Mouse (Mus musculus): ENCODE measurements around the gene Grb7. TPM values are rescaled to one million over a fixed set of nuclear protein-coding genes. Genes with fewer than 3 reads are reported as not detected.

Gene Grb7
- 45.3 and 49.6 TPM in 2 replicates for polyA plus RNA-seq (2015; fragmentation: Nextera tagmentation; extraction: Ambion mirVana)

- peak within 1 kb of the TSS; percentile 46 for H3K4me3 ChIP-seq
- peak within 1 kb of the TSS; percentile 54 for H3K9ac ChIP-seq
- WGBS: 2% methylated on average over 5 of the region's 5 CpGs
- no peaks in the 10 kb centered on the region for H3K9me3 ChIP-seq
- H3K4me1 ChIP-seq: peaks cover 36% of the 10 kb centered on the region
- H3K27ac ChIP-seq: peak within 1 kb of the TSS; percentile 95
- peaks cover 40% of the 10 kb centered on the region for H3K27me3 ChIP-seq
- peak within 1 kb of the TSS; percentile 53 for H3K4me2 ChIP-seq
- H3K36me3 ChIP-seq: peaks cover 6% of the 10 kb centered on the region
- no peak for ATAC-seq (ENCODE audit: borderline replicate concordance, extremely low read depth, low FRiP score, low TSS enrichment)
These were observed at the start of gene Grb7 for GRCm38 (mm10) chr11:98446213-98446561. TSS of gene Grb7 (plus strand) at chr11:98446394.

GRCm38 (mm10) chr11:98397946-98398345 is 48.2 kb upstream of the Grb7 start:
- no peak for ATAC-seq (ENCODE audit: borderline replicate concordance, extremely low read depth, low FRiP score, low TSS enrichment)

GRCm38 (mm10) chr11:98400161-98400726 is 46.0 kb upstream of the Grb7 start, which contains the start of gene Pgap3:
TSS of gene Pgap3 (minus strand) at chr11:98400490.
- H3K4me3 ChIP-seq: peak within 1 kb of the TSS; percentile 84
- no peaks in the 10 kb centered on the region for H3K27me3 ChIP-seq
- peaks cover 14% of the 10 kb centered on the region for H3K4me1 ChIP-seq
- H3K4me2 ChIP-seq: peak within 1 kb of the TSS; percentile 66
- WGBS: 2% methylated on average over 40 of the region's 40 CpGs
- H3K36me3 ChIP-seq: no peaks in the 10 kb centered on the region
- no peaks in the 10 kb centered on the region for H3K9me3 ChIP-seq
- ATAC-seq (ENCODE audit: borderline replicate concordance, extremely low read depth, low FRiP score, low TSS enrichment): peak; percentile 87
- H3K27ac ChIP-seq: peak within 1 kb of the TSS; percentile 99
- H3K9ac ChIP-seq: peak within 1 kb of the TSS; percentile 68

More at GRCm38 (mm10) chr11:98397946-98398345, 48.2 kb upstream of the Grb7 start:
- Histone ChIP-seq H3K4me2 (no peak overlapping the region), H3K4me3 (no peak overlapping the region), H3K27me3 (no peaks in the 10 kb centered on the region), H3K9ac (no peak overlapping the region), H3K36me3 (no peaks in the 10 kb centered on the region), H3K9me3 (no peaks in the 10 kb centered on the region), H3K27ac (no peak overlapping the region), H3K4me1 (peaks cover 37% of the 10 kb centered on the region)
- WGBS: 86% methylated on average over 7 of the region's 7 CpGs

GRCm38 (mm10) chr11:98400816-98401215 is 45.4 kb upstream of the Grb7 start:
- Histone ChIP-seq H3K4me1 (peaks cover 12% of the 10 kb centered on the region), H3K4me3 (peak overlapping the region; percentile 84), H3K4me2 (peak overlapping the region; percentile 66), H3K27ac (peak overlapping the region; percentile 99), H3K36me3 (no peaks in the 10 kb centered on the region), H3K9me3 (no peaks in the 10 kb centered on the region), H3K9ac (peak overlapping the region; percentile 68; the same call in 1 of the 2 replicates), H3K27me3 (no peaks in the 10 kb centered on the region)
- no peak for ATAC-seq (ENCODE audit: borderline replicate concordance, extremely low read depth, low FRiP score, low TSS enrichment)
- 41% methylated on average over 3 of the region's 3 CpGs for WGBS

GRCm38 (mm10) chr11:98406621-98407020 is 39.6 kb upstream of the Grb7 start:
- Histone ChIP-seq H3K9ac (no peak overlapping the region), H3K27ac (no peak overlapping the region), H3K4me1 (peaks cover 18% of the 10 kb centered on the region), H3K9me3 (no peaks in the 10 kb centered on the region), H3K4me2 (no peak overlapping the region), H3K4me3 (no peak overlapping the region), H3K36me3 (no peaks in the 10 kb centered on the region), H3K27me3 (no peaks in the 10 kb centered on the region)
- ATAC-seq (ENCODE audit: borderline replicate concordance, extremely low read depth, low FRiP score, low TSS enrichment): no peak
- 70% methylated on average over 6 of the region's 6 CpGs for WGBS

GRCm38 (mm10) chr11:98408872-98409271 is 37.3 kb upstream of the Grb7 start:
- Histone ChIP-seq H3K27me3 (no peaks in the 10 kb centered on the region), H3K36me3 (no peaks in the 10 kb centered on the region), H3K4me3 (peak overlapping the region; percentile 11; the same call in 1 of the 2 replicates), H3K4me2 (peak overlapping the region; percentile 46), H3K27ac (peak overlapping the region; percentile 72), H3K9ac (peak overlapping the region; percentile 27), H3K9me3 (no peaks in the 10 kb centered on the region), H3K4me1 (peaks cover 29% of the 10 kb centered on the region)
- WGBS: 39% methylated on average over 8 of the region's 8 CpGs
- 0 out of 2 replicates have a peak, but pooled peaks have one; percentile 4 for ATAC-seq (ENCODE audit: borderline replicate concordance, extremely low read depth, low FRiP score, low TSS enrichment)

GRCm38 (mm10) chr11:98409341-98409822 is 36.8 kb upstream of the Grb7 start:
- H3K4me2 ChIP-seq: peak overlapping the region; percentile 46
- 3% methylated on average over 10 of the region's 10 CpGs for WGBS
- peak; percentile 74 for ATAC-seq (ENCODE audit: borderline replicate concordance, extremely low read depth, low FRiP score, low TSS enrichment)
- H3K27me3 ChIP-seq: no peaks in the 10 kb centered on the region
- no peaks in the 10 kb centered on the region for H3K36me3 ChIP-seq
- H3K4me1 ChIP-seq: peaks cover 34% of the 10 kb centered on the region
- peak overlapping the region; percentile 72 for H3K27ac ChIP-seq
- H3K9me3 ChIP-seq: no peaks in the 10 kb centered on the region
- H3K9ac ChIP-seq: peak overlapping the region; percentile 27; the same call in 1 of the 2 replicates
- H3K4me3 ChIP-seq: peak overlapping the region; percentile 11; the same call in 1 of the 2 replicates

- Histone ChIP-seq H3K27me3 (no peaks in the 10 kb centered on the region), H3K9ac (peak within 1 kb of the TSS; percentile 92), H3K4me1 (peaks cover 56% of the 10 kb centered on the region), H3K4me3 (peak within 1 kb of the TSS; percentile 86), H3K9me3 (no peaks in the 10 kb centered on the region), H3K27ac (peak within 1 kb of the TSS; percentile 97), H3K36me3 (0 out of 2 replicates have a peak, but pooled peaks cover 4% of the 10 kb centered on the region), H3K4me2 (peak within 1 kb of the TSS; percentile 61)
- peak; percentile 87 for ATAC-seq (ENCODE audit: borderline replicate concordance, extremely low read depth, low FRiP score, low TSS enrichment)
- WGBS: under 1% methylated on average over 49 of the region's 49 CpGs
These were observed 33.9 kb upstream of the Grb7 start, which contains the start of gene Erbb2 for GRCm38 (mm10) chr11:98412273-98412796. TSS of gene Erbb2 (plus strand) at chr11:98412470.

- Histone ChIP-seq H3K36me3 (0 out of 2 replicates have a peak, but pooled peaks cover 4% of the 10 kb centered on the region), H3K27me3 (no peaks in the 10 kb centered on the region), H3K4me1 (peaks cover 56% of the 10 kb centered on the region), H3K9me3 (no peaks in the 10 kb centered on the region), H3K9ac (peak overlapping the region; percentile 92), H3K27ac (peak overlapping the region; percentile 97), H3K4me2 (peak overlapping the region; percentile 61), H3K4me3 (peak overlapping the region; percentile 86)
- ATAC-seq (ENCODE audit: borderline replicate concordance, extremely low read depth, low FRiP score, low TSS enrichment): peak; percentile 48; the same call in 1 of the 2 replicates
- under 1% methylated on average over 40 of the region's 40 CpGs for WGBS
These were observed 33.3 kb upstream of the Grb7 start for GRCm38 (mm10) chr11:98412797-98413301.

GRCm38 (mm10) chr11:98413731-98414130 is 32.5 kb upstream of the Grb7 start:
- Histone ChIP-seq H3K4me3 (peak overlapping the region; percentile 86), H3K27ac (peak overlapping the region; percentile 97; the same call in 1 of the 2 replicates), H3K27me3 (no peaks in the 10 kb centered on the region), H3K9me3 (no peaks in the 10 kb centered on the region), H3K4me2 (peak overlapping the region; percentile 61), H3K4me1 (peaks cover 63% of the 10 kb centered on the region), H3K36me3 (0 out of 2 replicates have a peak, but pooled peaks cover 4% of the 10 kb centered on the region), H3K9ac (peak overlapping the region; percentile 92)
- no peak for ATAC-seq (ENCODE audit: borderline replicate concordance, extremely low read depth, low FRiP score, low TSS enrichment)
- WGBS: 11% methylated on average over 7 of the region's 7 CpGs

GRCm38 (mm10) chr11:98414162-98414561 is 32.0 kb upstream of the Grb7 start:
- no peaks in the 10 kb centered on the region for H3K27me3 ChIP-seq
- H3K4me2 ChIP-seq: peak overlapping the region; percentile 61
- peaks cover 62% of the 10 kb centered on the region for H3K4me1 ChIP-seq
- H3K9ac ChIP-seq: peak overlapping the region; percentile 92
- 43% methylated on average over 2 of the region's 2 CpGs for WGBS
- ATAC-seq (ENCODE audit: borderline replicate concordance, extremely low read depth, low FRiP score, low TSS enrichment): no peak
- H3K9me3 ChIP-seq: no peaks in the 10 kb centered on the region
- H3K36me3 ChIP-seq: 0 out of 2 replicates have a peak, but pooled peaks cover 4% of the 10 kb centered on the region
- no peak overlapping the region for H3K27ac ChIP-seq
- peak overlapping the region; percentile 86 for H3K4me3 ChIP-seq

GRCm38 (mm10) chr11:98417074-98417473 is 29.1 kb upstream of the Grb7 start:
- H3K36me3 ChIP-seq: peaks cover 17% of the 10 kb centered on the region; the same call in 1 of the 2 replicates
- H3K4me1 ChIP-seq: peaks cover 46% of the 10 kb centered on the region

More at GRCm38 (mm10) chr11:98417074-98417473, 29.1 kb upstream of the Grb7 start:
- Histone ChIP-seq H3K27ac (no peak overlapping the region), H3K9me3 (no peaks in the 10 kb centered on the region), H3K4me2 (no peak overlapping the region), H3K27me3 (no peaks in the 10 kb centered on the region), H3K9ac (no peak overlapping the region), H3K4me3 (no peak overlapping the region)
- WGBS: 79% methylated on average over 1 of the region's 1 CpGs
- no peak for ATAC-seq (ENCODE audit: borderline replicate concordance, extremely low read depth, low FRiP score, low TSS enrichment)
